Mouse (Mus musculus) kidney, adult 2 months (tissue): ENCODE results near the gene Kiss1r. TPM values are rescaled to one million over a fixed set of nuclear protein-coding genes. Genes with fewer than 3 reads are reported as not detected.
A peak's percentile ranks its signal among the peaks of the same experiment; 100 is the strongest.

ENCODE experiments used
- DNase-seq: peaks from one replicate; pipeline ENCODE4 v3.0.0; 2021
- H3K27ac ChIP-seq: fragments of 200-500 bp; 2 replicates; pipeline ENCODE4 v1.5.1; 2012; ENCODE audit warnings: low read depth, low read length, control low read depth, inconsistent platforms; ENCODE audit not compliant: insufficient read depth
- H3K27me3 ChIP-seq: fragments of 200-500 bp; replicated peaks from 2 replicates; pipeline ENCODE4 v1.6.1; 2012; ENCODE audit warnings: mild to moderate bottlenecking, moderate library complexity, low read length, inconsistent platforms; ENCODE audit not compliant: control insufficient read depth, insufficient read depth
- H3K36me3 ChIP-seq: fragments of 200-500 bp; 2 replicates; pipeline ENCODE4 v1.6.1; 2012; ENCODE audit warnings: mild to moderate bottlenecking, moderate library complexity, low read length, inconsistent platforms; ENCODE audit not compliant: control insufficient read depth, insufficient read depth
- H3K4me1 ChIP-seq: fragments of 200-500 bp; 2 replicates; pipeline ENCODE4 v1.6.1; 2011; ENCODE audit warnings: low read length; ENCODE audit not compliant: control insufficient read depth, insufficient read depth
- H3K4me3 ChIP-seq: fragments of 200-500 bp; 2 replicates; pipeline ENCODE4 v1.5.1; 2011; ENCODE audit warnings: mild to moderate bottlenecking, low read depth, low read length, control low read depth; ENCODE audit not compliant: insufficient read depth
- CTCF ChIP-seq: fragments of 200-500 bp; conservative IDR thresholded peaks from 2 replicates; pipeline ENCODE4 v1.5.1; 2011; ENCODE audit warnings: low read depth, mild to moderate bottlenecking, control low read depth, low read length, moderate library complexity, mixed read lengths; ENCODE audit not compliant: insufficient read depth, insufficient read length
- POLR2A ChIP-seq: fragments of 200-500 bp; IDR thresholded peaks from one replicate; pipeline ENCODE4 v1.6.1; 2011; ENCODE audit warnings: low read depth, low read length, control low read depth
- WGBS: fragments of 180-500 bp; shearing (Covaris S2); methylation state at CpG from one replicate; pipeline ENCODE4 v1.1.7; 2018; 5-methylcytosine and 5-hydroxymethylcytosine counted together
- polyA plus RNA-seq: library from polyadenylated mRNA; depleted of rRNA; stranded (reverse); fragments of >200 nt; gene quantifications from 2 replicates; pipeline ENCODE4 v1.2.3, GENCODE M21; 2012

Kiss1r gene
- polyA plus RNA-seq, 1 experiment, result 5.6 TPM

DNA sequence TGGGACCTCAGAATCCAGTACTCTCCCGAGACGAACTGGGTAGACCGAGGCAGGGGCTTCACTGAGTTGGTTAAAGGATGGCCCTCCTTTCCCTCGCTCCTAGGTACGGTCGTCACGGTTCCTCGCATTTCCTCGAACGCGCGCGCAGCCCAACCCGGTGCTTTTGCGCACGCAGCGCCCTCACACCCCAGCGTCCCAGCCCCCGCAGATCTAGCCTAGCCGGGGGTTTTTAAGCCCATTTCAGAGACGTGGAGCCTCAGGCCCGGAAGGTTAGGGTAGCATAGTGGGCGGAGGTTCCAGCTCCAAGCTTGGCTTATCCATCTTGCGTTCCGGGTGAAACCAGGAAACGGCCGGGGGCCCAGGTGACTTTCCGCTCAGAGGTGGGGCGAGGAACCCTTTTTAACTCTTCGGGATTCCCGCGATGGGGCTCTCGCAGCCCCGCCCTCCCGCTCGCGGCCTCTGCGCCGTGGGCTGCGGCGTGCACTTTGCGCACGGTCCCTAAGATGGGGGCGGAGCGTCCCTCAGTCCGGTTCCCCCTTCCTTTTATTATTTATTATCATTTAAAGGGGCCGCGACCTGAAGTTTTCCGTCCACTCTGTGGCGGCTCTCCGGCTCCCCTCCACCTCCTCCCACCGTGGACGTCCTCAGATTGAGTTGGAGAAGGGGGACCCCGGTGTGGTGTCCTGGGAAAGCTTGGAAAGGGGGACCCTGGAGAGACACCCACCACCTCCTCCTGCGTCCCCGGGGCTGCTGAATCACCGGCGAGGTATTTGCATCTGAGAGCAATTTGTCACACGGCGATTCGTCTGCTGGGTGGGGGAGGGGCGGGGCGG lies 9.9 kb downstream of the Kiss1r start, which contains the start of gene Arid3a:
Arid3a (plus strand) TSS at position 553 of the 833 bp plus-strand sequence.
- no peak for TF ChIP-seq CTCF
- TF ChIP-seq POLR2A, result no peak
- Histone ChIP-seq H3K4me1 (0 out of 2 replicates have a peak, but pooled peaks cover 2% of the 10 kb centered on the region), H3K36me3 (no peaks in the 10 kb centered on the region), H3K4me3 (peak within 1 kb of the TSS; percentile 99), H3K27me3 (no peaks in the 10 kb centered on the region), H3K27ac (peak within 1 kb of the TSS; percentile 97)
- under 1% methylated on average over 63 of the region's 63 CpGs for WGBS
- DNase-seq, result peak; percentile 93

DNA sequence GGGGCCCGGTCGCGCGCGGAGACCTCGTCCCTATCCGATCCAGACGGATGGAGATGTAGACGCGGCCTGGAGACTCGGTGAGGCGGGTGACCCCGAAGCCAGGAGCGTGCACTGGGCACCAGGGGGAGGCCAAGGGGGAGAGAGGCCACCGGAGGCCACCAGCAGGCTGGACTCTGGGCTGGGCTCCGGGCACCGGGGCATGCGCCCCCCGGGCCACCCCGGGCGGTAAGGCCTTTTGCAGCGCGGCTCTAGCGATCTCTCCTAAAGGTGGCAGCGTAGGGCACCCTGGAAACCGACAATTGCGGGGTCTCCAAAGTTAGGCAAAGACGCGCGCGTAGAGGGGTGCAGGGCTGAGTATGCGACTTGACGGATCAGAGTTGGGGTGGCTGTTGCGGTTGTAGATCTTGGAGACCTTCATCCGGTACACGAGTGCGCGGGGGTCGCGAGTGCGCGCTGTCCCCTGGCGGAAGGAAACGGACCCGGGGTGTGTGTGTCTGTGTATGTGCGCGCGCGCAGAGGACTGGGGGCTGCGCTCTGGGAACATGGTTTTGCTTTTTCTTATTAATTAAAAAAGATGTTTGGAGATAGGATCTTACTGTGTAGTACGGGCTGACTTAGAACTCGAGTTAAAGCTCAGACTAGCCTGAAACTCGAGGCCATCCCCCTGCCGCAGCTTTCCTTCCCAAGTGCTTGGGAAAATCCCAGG lies 10.7 kb downstream of the Kiss1r start:
- Histone ChIP-seq H3K36me3 (no peaks in the 10 kb centered on the region), H3K27me3 (no peaks in the 10 kb centered on the region), H3K4me3 (peak overlapping the region; percentile 99), H3K4me1 (0 out of 2 replicates have a peak, but pooled peaks cover 2% of the 10 kb centered on the region), H3K27ac (peak overlapping the region; percentile 97)
- DNase-seq, result peak; percentile 61
- TF ChIP-seq POLR2A, result no peak
- TF ChIP-seq CTCF, result 0 out of 2 replicates have a peak, but pooled peaks have one; percentile 1
- WGBS, result under 1% methylated on average over 54 of the region's 54 CpGs

DNA sequence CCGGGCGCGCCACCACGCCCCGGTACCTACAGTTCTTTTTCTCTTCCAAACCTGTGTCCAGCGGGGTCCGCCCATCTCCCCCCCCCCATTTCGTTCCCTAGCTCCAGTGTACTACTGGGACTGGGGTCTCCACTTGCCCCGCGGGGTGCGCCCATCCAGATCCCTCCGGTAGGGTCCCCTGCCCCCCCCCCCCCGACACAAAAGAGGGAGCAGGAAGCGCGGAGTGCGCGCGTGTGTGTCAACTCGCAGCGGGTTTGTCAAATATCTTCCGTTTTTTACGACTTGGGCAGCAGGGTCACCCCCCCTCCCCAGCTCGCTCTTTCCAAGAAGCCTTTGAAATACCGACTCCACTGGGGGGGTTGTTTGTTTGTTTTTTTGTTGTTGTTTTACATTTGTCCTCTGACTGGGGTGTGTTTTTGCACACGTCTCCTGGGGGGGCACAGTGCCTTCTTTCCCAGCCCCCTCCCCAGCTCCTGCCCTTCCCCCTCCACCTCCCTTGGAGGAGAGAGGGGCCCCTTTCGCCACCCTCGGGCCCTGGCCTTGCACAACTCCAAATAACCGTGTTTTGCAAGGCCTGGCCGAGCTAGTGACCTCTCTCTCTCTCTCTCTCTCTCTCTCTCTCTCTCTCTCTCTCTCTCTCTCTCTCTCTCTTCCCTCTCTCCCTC lies 11.4 kb downstream of the Kiss1r start:
- Histone ChIP-seq H3K4me3 (peak overlapping the region; percentile 99), H3K36me3 (no peaks in the 10 kb centered on the region), H3K27ac (peak overlapping the region; percentile 97), H3K27me3 (no peaks in the 10 kb centered on the region), H3K4me1 (0 out of 2 replicates have a peak, but pooled peaks cover 2% of the 10 kb centered on the region)
- WGBS, result 2% methylated on average over 29 of the region's 29 CpGs
- TF ChIP-seq POLR2A (no peak), CTCF (no peak)
- DNase-seq, result peak; percentile 60

GRCm38 (mm10) chr10:79928907-79929701 lies 12.3 kb downstream of the Kiss1r start:
- 47% methylated on average over 9 of the region's 9 CpGs for WGBS

DNA sequence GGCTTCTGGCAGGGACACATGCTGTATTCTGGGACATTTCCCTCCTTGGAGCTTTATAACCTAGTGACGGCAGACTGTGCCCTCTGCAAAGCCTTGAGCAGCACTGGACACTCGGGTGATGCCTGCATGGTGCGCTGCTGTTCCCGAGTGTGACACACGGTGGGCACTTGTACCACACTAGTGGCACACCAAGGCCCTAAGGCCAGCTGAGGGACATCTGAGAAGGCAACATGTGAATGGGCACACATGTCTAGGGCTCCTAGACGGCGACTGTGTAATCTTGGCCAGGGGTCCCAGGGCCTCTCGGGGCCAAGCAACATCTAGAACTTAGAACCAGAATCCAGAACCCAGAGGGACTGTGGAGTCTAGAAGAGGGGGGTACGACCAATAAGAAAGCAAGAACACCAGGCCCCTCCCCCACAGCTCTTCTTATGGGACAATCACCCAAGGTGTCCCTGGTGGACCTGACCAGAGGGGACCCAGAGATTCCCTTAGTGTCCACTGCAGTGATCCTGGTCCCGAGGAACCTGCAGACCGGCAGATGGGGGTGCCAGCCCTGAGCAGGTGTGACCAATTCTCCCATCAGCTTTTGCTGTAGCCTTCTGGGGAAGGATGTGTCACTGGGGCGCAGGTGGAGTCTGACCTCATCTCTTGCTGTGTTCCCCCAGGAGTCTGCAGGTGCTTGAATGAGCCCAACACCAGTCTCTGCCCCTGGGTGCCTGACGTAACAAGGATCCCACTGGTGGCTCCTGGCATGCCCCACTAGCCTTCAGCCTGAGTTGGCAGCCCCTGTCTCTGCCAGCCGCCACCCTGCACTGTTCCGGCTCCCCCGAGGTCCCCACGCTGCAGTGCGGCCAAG lies 13.4 kb downstream of the Kiss1r start:
- WGBS, result 77% methylated on average over 18 of the region's 18 CpGs
- Histone ChIP-seq H3K36me3 (no peaks in the 10 kb centered on the region), H3K4me1 (peaks cover 19% of the 10 kb centered on the region), H3K4me3 (no peak overlapping the region), H3K27ac (no peak overlapping the region), H3K27me3 (no peaks in the 10 kb centered on the region)
- DNase-seq, result no peak
- TF ChIP-seq CTCF, result no peak
- TF ChIP-seq POLR2A, result no peak

More at GRCm38 (mm10) chr10:79928907-79929701, 12.3 kb downstream of the Kiss1r start:
- H3K36me3 ChIP-seq, result no peaks in the 10 kb centered on the region
- H3K27me3 ChIP-seq, result no peaks in the 10 kb centered on the region
- DNase-seq, result no peak
- no peak overlapping the region for H3K27ac ChIP-seq
- H3K4me3 ChIP-seq, result no peak overlapping the region; the same call in 1 of the 2 replicates
- H3K4me1 ChIP-seq, result peaks cover 11% of the 10 kb centered on the region
- TF ChIP-seq POLR2A, result no peak

- no peak for DNase-seq
- Histone ChIP-seq H3K36me3 (no peaks in the 10 kb centered on the region), H3K27me3 (no peaks in the 10 kb centered on the region), H3K27ac (no peak overlapping the region), H3K4me3 (no peak overlapping the region), H3K4me1 (peaks cover 22% of the 10 kb centered on the region)
- WGBS, result 88% methylated on average over 16 of the region's 16 CpGs
- TF ChIP-seq POLR2A, result no peak
- no peak for TF ChIP-seq CTCF
These were observed 14.0 kb downstream of the Kiss1r start for GRCm38 (mm10) chr10:79930826-79931186.
